Mouse (Mus musculus) thymus, postnatal 25 days (tissue): ENCODE measurements at regions not wholly inside any gene's neighbourhood (a gene's known extent, or its start where the extent isn't known, plus 50 kb on each side); places are given as distances from the start of the nearest gene placed in this dataset.

Experiments used
- DNase-seq: peaks from one replicate; pipeline ENCODE4 v3.0.0; 2022

- no peak for DNase-seq
Measured at GRCm38 (mm10) chr6:66255378-66255777, 279.8 kb upstream of the Mad2l1 start.

DNA sequence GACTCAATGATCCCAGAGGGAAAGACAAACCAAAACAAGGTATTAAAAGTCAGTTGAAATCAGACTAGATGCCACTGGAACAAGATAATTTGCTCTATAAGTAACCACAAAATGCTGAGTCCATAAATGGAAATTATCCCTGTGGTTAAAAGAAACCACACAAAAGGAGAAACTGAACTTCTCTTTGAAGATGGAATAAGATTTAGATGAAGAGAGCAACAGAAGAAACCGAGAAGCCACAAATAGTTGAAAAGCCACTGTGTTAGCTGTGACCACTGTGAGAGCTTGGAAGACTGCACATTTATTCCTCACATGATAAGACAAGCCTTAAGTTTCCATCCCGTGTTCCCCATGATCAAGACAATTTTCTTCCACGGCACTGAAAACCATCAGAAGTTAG lies 271.8 kb upstream of the Mad2l1 start:
- no peak for DNase-seq

GRCm38 (mm10) chr6:66263918-66264317 lies 271.3 kb upstream of the Mad2l1 start:
- DNase-seq, result no peak

DNA sequence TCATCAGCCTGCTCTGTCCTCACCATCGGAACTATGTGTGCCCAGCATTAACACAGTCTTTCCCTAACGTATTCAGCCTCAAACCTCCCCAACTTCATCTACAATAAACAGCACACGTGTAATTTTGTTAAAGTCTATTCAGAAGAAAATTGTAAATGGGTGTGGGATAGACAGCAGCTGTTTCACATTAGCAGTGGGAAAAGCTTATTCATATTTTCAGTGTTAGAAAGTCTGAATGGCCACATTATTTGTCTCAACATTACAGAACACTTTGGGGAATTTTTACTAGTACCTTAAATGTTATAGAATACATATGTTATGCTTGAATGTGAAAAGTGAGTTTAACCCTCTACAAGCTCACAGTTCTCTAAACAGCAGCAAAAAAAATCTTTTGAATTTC lies 266.8 kb upstream of the Mad2l1 start:
- no peak for DNase-seq

GRCm38 (mm10) chr6:66271414-66272206 lies 263.6 kb upstream of the Mad2l1 start:
- DNase-seq, result no peak

GRCm38 (mm10) chr6:66272216-66272615 lies 263.0 kb upstream of the Mad2l1 start:
- no peak for DNase-seq

GRCm38 (mm10) chr6:66274737-66275136 lies 260.5 kb upstream of the Mad2l1 start:
- DNase-seq, result no peak

GRCm38 (mm10) chr6:66280701-66281100 lies 254.5 kb upstream of the Mad2l1 start:
- no peak for DNase-seq

- no peak for DNase-seq
Measured at GRCm38 (mm10) chr6:66282566-66283115, 252.5 kb upstream of the Mad2l1 start.

- DNase-seq, result no peak
Measured at GRCm38 (mm10) chr6:66283521-66283920, 251.7 kb upstream of the Mad2l1 start.

GRCm38 (mm10) chr6:66287607-66288006 lies 247.6 kb upstream of the Mad2l1 start:
- no peak for DNase-seq

DNA sequence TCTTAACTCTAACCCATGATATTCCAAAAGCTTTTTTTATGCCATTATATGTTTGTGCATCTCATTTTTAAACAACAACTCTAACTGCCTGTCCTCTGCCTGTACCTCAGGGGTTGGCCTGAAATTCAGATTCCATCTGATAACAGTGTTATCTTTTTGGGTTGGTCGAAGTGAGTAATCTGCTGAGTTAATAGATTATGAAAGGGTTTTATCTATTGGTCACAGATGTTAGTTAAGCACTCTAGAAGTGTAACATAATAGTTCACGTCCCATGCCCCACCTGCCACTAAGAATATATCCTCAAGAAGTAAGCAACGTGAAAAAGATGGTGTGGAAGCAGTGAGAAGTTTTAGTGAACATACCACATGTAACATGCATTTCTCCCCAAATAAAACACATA lies 246.0 kb upstream of the Mad2l1 start:
- DNase-seq, result no peak

DNA sequence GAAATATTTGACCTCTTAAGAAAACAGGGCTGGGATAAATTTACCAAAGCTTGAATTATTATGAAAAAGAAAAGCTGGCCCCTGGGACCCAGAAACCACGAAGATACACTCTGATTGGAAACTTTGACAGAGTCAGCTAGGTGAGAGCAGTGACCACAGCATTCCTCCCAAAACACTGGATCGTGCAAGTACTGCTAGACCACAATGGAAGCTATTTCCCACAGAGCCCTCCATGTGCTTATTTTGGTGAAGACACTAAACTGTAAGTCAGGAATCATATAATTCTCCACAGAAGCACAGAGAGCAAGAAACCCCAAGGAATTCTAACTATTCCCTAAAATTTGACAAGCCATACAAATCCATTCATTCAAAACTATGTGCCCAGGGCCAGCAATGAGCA lies 243.6 kb upstream of the Mad2l1 start:
- DNase-seq, result no peak

- DNase-seq, result no peak
Measured at GRCm38 (mm10) chr6:66298056-66298455, 237.1 kb upstream of the Mad2l1 start.

GRCm38 (mm10) chr6:66300189-66300588 lies 235.0 kb upstream of the Mad2l1 start:
- no peak for DNase-seq

DNA sequence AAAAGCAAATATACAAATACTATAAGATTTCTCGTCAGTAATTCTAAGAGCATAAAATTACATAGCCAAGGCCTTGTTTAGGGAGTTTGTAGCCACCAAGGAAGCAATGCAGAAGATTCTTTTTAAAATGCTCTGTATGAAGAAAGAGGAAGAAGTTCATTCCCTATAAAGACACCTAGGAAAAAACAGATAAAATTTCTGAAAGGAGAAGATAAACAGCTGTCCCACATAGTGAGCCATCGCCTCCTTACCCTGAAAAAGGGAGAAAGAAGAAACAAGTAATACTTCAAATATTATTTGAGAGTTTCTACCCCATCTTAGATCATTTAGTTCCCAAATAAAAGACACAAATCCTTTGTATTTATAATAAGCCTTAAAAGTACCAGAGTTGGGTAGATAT lies 190.3 kb upstream of the Mad2l1 start:
- DNase-seq, result no peak

DNA sequence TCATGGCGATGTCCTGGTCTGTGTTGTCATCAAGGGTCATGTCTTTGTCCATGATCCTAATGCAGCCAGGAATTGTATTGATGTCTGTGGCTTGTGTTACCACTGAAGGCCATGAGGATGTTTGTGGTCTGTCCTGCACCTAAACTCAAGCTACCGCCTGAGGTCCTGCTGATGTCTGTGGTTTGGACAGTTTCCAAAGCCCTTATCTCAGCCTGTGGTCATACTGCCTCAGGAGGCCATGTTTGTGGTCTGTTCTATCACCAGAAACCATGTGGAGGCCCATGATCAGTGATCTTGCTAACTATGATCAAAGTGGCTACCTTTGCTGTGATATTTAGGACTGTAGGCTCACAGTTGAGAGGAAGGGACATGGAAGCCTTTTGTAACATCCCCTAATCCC lies 187.8 kb upstream of the Mad2l1 start:
- no peak for DNase-seq

DNA sequence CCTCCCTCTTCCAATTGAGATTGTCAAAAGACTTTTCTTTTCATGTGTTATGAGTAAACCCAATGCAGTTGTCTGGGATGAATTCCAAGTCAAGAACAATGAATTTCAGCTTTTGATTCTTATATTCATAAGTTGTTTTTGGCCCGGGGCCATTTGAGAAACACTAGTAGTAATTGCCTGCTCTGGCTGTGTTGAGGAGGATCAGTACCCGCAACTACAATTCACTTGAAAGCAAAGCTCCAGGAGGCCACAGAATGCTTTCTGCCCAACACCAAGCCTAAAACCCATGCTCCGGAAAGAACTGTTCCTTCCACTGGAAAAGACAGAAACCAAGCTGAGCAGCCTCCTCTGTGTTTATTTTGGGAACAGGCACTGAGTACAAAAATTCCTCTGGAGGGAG lies 174.1 kb upstream of the Mad2l1 start:
- no peak for DNase-seq

DNA sequence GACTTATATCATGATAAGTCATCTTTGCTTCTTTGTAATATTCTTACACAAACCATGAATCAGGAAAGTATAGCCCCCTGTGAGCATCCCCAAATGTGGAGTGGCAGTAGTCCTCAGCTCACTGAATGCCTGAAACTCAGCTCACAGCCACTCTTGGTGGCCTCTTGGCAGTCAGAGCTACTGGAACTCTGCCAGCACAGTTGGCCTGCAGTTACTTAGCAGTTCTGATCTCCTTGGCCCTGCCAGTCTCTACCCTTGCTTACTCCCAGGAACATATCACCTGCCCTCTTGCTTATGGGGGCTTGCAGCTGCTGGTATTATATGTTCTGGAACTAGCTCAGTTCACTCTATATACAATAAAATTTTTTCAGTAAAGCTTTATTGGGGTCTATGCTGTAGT lies 167.9 kb upstream of the Mad2l1 start:
- no peak for DNase-seq

- no peak for DNase-seq
Measured at GRCm38 (mm10) chr6:66381279-66381934, 153.8 kb upstream of the Mad2l1 start.

- no peak for DNase-seq
Measured at GRCm38 (mm10) chr6:66382347-66383010, 152.7 kb upstream of the Mad2l1 start.

- no peak for DNase-seq
Measured at GRCm38 (mm10) chr6:66395147-66395546, 140.0 kb upstream of the Mad2l1 start.

DNA sequence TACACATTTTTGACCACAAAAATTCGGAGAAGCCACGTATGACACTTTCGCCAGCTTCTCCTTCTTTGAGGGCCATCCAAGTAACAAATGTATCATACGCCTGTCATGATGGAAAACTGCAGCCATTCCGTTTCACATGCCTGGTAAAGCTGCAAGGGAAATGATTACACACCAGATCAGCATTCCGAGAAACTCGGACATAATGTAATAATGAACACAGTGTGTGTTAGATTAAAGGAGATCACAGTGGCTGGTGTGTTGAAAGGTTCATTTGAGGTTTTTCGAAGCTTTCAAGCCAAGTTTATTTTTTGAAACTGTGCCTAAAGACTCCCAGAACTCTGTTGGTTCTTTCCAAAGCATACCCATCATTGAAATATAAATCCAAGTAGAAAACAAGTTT lies 137.8 kb upstream of the Mad2l1 start:
- DNase-seq, result no peak

- DNase-seq, result no peak
Measured at GRCm38 (mm10) chr6:66398674-66399073, 136.5 kb upstream of the Mad2l1 start.
